ENCODE assay signal across 11 mouse cellular contexts in genomic region chr10:11661660-11662250, GRCm38 (mm10).
DNase-seq lines count a peak whose midpoint lies in the region; ATAC-seq lines count a peak whose summit lies in the region.
"Had no signal": no experiment of that assay in that cellular context is flagged by ENCODE, and none has a peak within 500 bp of the region (broad histone marks: within the 10 kb centered on the region; RNA-seq: fewer than 3 reads in every experiment).

No protein-coding gene starts in this region.

- ATAC-seq in monocyte, adult 5-6 weeks (replicated peaks; ENCODE audit: insufficient number of reproducible peaks, low FRiP score, low TSS enrichment, poor library complexity, severe bottlenecking): no peak
- no peak for ATAC-seq in granulocyte monocyte progenitor cell, adult 5-6 weeks (replicated peaks; ENCODE audit: poor library complexity, severe bottlenecking)

- DNase-seq in cerebellum, postnatal 25 days: peak; percentile 30 to 52
- DNase-seq in cerebellum, adult 11-12 months: no peak
- peak; percentile 25 for DNase-seq in layer of hippocampus, adult 11-12 months (ENCODE audit: low spot score)
- DNase-seq in layer of hippocampus, postnatal 36 days: no peak
- DNase-seq in cerebellum, postnatal 36 days: peak; percentile 18 to 20
- peak; percentile 28 for DNase-seq in right cerebral cortex, postnatal 14 days
- DNase-seq: adrenal gland, postnatal 25 days; gastrocnemius, adult 2 months; thymus, adult 18-20 months had no signal

Comparison
In these comparisons a context has a peak if more than half of its experiments do, and no peak if none do; other contexts are left out.
1. DNase-seq: peak in cerebellum, postnatal 25 days (2 of 2), layer of hippocampus, adult 11-12 months (single experiment), cerebellum, postnatal 36 days (2 of 2) and right cerebral cortex, postnatal 14 days (single experiment); none in cerebellum, adult 11-12 months (single experiment) and layer of hippocampus, postnatal 36 days (0 of 2).